Mouse (Mus musculus): ENCODE measurements around the gene Elmsan1. TPM values are rescaled to one million over a fixed set of nuclear protein-coding genes. Genes with fewer than 3 reads are reported as not detected.

Gene Elmsan1
- polyA plus RNA-seq, 1 experiment from 2014 or later, result 9.8 TPM

DNA sequence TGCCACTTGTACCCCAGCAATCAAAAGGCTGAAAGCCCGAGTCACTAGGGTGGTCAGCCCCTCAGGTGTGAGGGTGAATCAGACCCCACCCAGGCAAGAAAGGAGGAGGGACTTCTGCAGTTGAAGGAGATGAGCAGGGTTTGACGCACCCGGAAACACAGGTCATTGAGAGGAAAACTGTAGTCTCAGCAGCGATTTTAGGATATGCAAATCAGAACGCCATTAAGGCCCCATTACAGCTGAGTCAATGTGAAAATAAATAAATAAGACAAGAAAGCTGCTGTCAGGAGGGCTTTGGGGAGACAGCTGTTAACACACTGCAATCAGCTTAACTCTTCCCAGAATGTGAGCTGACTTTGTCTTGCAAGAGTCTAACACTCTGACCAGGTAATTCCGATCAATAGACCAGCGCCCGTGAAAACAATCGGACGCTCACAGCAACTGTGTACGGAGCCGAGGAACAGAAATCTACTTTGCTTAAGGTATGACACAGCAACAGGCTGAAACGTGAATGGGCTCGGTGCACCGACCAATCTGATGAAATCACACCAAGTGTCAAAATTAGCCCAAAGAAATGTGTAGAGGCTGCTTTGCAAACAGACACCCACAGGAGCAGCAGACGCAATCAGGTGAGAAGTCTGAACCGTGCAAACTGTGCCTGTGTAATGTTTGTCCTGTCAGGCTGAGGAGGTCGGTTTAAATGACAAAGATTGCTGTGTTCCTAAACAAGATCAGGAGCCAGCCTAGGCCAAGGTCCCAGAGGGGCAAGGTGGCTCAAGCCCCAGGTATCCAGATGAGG is 16.8 kb downstream of the Elmsan1 start:
- ATAC-seq (ENCODE audit: low read depth), result no peak
- peaks cover 12% of the 10 kb centered on the region for H3K4me1 ChIP-seq (ENCODE audit: control insufficient read depth, insufficient read depth, low read length)

DNA sequence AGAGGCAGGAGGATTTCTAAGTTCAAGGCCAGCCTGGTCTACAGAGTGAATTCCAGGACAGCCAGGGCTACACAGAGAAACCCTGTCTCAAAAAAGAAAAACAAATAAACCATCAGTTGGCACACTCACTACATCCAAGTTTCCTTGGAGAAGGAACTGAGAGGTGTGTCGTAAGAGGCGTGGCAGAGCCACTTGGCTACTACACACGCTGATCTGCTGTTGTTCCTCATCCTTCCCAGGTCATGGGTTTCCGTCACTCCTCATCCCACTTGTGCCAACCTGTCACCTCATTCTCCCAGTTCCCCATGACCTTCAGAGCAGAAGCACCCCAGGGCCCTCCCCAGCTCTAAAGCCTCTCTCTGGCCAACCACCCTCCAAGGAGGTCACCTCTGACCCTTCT is 17.5 kb downstream of the Elmsan1 start:
- 96% methylated on average over 4 of the region's 4 CpGs for WGBS

More for the DNA sequence above, 16.8 kb downstream of the Elmsan1 start:
- H3K27me3 ChIP-seq (replicated peaks; ENCODE audit: control insufficient read depth, insufficient read depth, low read length), result no peaks in the 10 kb centered on the region
- no peak overlapping the region; the same call in 1 of the 2 replicates for H3K4me2 ChIP-seq (ENCODE audit: low read depth, low read length)
- H3K36me3 ChIP-seq (ENCODE audit: control insufficient read depth, insufficient read depth, low read length), result no peaks in the 10 kb centered on the region
- no peak overlapping the region for H3K4me3 ChIP-seq (ENCODE audit: low read depth, low read length)
- WGBS, result 74% methylated on average over 18 of the region's 18 CpGs
- H3K27ac ChIP-seq (replicated peaks; ENCODE audit: low read depth, low read length), result no peak overlapping the region
- no peaks in the 10 kb centered on the region for H3K9me3 ChIP-seq (ENCODE audit: control insufficient read depth, low read length)
- DNase-seq (ENCODE audit: low spot score), result no peak
- no peak overlapping the region for H3K9ac ChIP-seq (ENCODE audit: low read depth, low read length)

DNA sequence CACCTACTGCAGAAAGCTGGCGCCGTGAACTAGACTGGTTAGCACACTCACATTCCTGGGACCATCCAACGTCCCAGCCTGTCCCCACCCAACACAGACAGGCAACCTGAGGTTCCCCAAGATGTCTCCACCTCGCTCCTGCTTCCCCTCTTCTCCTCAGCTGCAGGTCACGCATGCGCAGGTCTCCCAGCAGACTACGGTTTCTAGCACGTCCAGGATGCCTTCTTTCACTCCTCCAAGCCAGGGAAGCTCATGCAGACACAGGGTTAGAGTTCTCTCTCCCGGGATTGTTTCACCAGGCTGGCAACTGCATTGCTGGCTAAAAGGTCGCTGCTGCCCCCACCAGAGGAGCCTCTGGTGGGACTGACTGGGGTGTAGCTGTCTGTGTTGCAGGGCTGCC is 19.8 kb downstream of the Elmsan1 start:
- Histone ChIP-seq H3K4me2 (ENCODE audit: low read depth, low read length) (no peak overlapping the region), H3K27me3 (replicated peaks; ENCODE audit: control insufficient read depth, insufficient read depth, low read length) (no peaks in the 10 kb centered on the region), H3K36me3 (ENCODE audit: control insufficient read depth, insufficient read depth, low read length) (no peaks in the 10 kb centered on the region), H3K9me3 (ENCODE audit: control insufficient read depth, low read length) (no peaks in the 10 kb centered on the region), H3K27ac (replicated peaks; ENCODE audit: low read depth, low read length) (no peak overlapping the region), H3K4me3 (ENCODE audit: low read depth, low read length) (no peak overlapping the region), H3K9ac (ENCODE audit: low read depth, low read length) (no peak overlapping the region), H3K4me1 (ENCODE audit: control insufficient read depth, insufficient read depth, low read length) (peaks cover 25% of the 10 kb centered on the region)
- DNase-seq (ENCODE audit: low spot score) (no peak), ATAC-seq (ENCODE audit: low read depth) (no peak)
- 72% methylated on average over 9 of the region's 10 CpGs for WGBS

More for the DNA sequence above, 17.5 kb downstream of the Elmsan1 start:
- Histone ChIP-seq H3K4me1 (ENCODE audit: control insufficient read depth, insufficient read depth, low read length) (peaks cover 12% of the 10 kb centered on the region; the same call in 1 of the 2 replicates), H3K9me3 (ENCODE audit: control insufficient read depth, low read length) (no peaks in the 10 kb centered on the region), H3K36me3 (ENCODE audit: control insufficient read depth, insufficient read depth, low read length) (no peaks in the 10 kb centered on the region), H3K4me3 (ENCODE audit: low read depth, low read length) (no peak overlapping the region), H3K27ac (replicated peaks; ENCODE audit: low read depth, low read length) (no peak overlapping the region), H3K9ac (ENCODE audit: low read depth, low read length) (no peak overlapping the region), H3K27me3 (replicated peaks; ENCODE audit: control insufficient read depth, insufficient read depth, low read length) (no peaks in the 10 kb centered on the region), H3K4me2 (ENCODE audit: low read depth, low read length) (no peak overlapping the region)
- ATAC-seq (ENCODE audit: low read depth) (no peak), DNase-seq (ENCODE audit: low spot score) (no peak)

DNA sequence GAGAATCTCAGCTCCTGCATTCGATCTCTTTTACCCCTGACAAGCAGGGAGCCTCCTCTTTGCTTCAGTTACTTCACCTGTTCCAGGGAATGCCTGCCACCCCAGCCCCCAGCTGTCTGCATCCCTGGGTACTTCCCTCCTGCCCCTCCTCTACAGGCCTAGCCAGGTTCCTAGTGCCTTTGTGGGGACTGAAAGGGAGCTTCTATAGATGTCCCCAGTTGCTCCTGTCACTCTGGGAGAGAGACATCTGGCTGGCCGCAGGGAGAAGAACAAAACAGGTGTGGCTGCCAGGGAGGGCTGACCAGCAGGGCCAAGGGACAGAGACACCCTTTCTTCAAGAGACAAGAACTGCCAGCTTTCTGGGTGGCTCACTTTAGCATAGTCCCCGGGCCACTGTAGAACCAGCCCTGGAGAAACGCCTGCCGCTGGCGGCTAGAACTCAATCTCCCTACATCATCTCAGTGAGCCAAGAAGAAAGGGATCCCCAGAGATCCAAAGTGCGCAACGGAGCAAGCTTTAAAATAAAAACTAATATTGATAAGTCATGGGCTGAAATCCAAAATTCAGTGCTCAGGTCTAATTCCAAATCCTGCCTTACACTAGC is 20.5 kb downstream of the Elmsan1 start:
- DNase-seq (ENCODE audit: low spot score) (peak; percentile 81), ATAC-seq (ENCODE audit: low read depth) (peak; percentile 10; the same call in 1 of the 2 replicates)
- no peaks in the 10 kb centered on the region for H3K36me3 ChIP-seq (ENCODE audit: control insufficient read depth, insufficient read depth, low read length)
- H3K9ac ChIP-seq (ENCODE audit: low read depth, low read length), result no peak overlapping the region
- no peak overlapping the region for H3K4me2 ChIP-seq (ENCODE audit: low read depth, low read length)
- no peak overlapping the region for H3K27ac ChIP-seq (replicated peaks; ENCODE audit: low read depth, low read length)
- no peak overlapping the region for H3K4me3 ChIP-seq (ENCODE audit: low read depth, low read length)
- WGBS, result 60% methylated on average over 8 of the region's 8 CpGs
- H3K9me3 ChIP-seq (ENCODE audit: control insufficient read depth, low read length), result no peaks in the 10 kb centered on the region
- H3K27me3 ChIP-seq (replicated peaks; ENCODE audit: control insufficient read depth, insufficient read depth, low read length), result no peaks in the 10 kb centered on the region
- peaks cover 22% of the 10 kb centered on the region for H3K4me1 ChIP-seq (ENCODE audit: control insufficient read depth, insufficient read depth, low read length)

DNA sequence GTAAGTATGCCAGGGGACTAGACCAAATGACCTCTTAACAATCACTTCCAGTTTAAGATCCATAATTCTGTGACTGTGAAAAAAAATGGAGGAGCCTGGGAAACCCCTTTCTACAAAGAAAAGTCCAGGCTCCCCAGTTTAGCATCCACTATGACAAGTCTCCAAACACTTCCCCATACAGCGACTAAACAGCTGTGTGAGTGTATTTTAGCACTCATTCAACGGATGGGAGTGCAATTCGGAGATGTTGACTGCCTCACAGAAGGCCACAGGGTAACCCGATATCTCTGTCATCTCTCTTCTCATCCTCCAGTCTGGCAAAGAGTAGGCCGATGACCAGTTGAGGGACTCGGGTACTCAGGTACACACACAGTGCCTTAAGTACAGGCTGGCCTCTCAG is 23.5 kb downstream of the Elmsan1 start:
- DNase-seq (ENCODE audit: low spot score) (no peak), ATAC-seq (ENCODE audit: low read depth) (no peak)
- H3K9ac ChIP-seq (ENCODE audit: low read depth, low read length), result no peak overlapping the region
- no peaks in the 10 kb centered on the region for H3K36me3 ChIP-seq (ENCODE audit: control insufficient read depth, insufficient read depth, low read length)
- no peaks in the 10 kb centered on the region for H3K27me3 ChIP-seq (replicated peaks; ENCODE audit: control insufficient read depth, insufficient read depth, low read length)
- H3K4me2 ChIP-seq (ENCODE audit: low read depth, low read length), result no peak overlapping the region
- peaks cover 41% of the 10 kb centered on the region for H3K4me1 ChIP-seq (ENCODE audit: control insufficient read depth, insufficient read depth, low read length)
- H3K4me3 ChIP-seq (ENCODE audit: low read depth, low read length), result no peak overlapping the region
- H3K9me3 ChIP-seq (ENCODE audit: control insufficient read depth, low read length), result no peaks in the 10 kb centered on the region
- WGBS, result 32% methylated on average over 6 of the region's 6 CpGs
- no peak overlapping the region for H3K27ac ChIP-seq (replicated peaks; ENCODE audit: low read depth, low read length)

DNA sequence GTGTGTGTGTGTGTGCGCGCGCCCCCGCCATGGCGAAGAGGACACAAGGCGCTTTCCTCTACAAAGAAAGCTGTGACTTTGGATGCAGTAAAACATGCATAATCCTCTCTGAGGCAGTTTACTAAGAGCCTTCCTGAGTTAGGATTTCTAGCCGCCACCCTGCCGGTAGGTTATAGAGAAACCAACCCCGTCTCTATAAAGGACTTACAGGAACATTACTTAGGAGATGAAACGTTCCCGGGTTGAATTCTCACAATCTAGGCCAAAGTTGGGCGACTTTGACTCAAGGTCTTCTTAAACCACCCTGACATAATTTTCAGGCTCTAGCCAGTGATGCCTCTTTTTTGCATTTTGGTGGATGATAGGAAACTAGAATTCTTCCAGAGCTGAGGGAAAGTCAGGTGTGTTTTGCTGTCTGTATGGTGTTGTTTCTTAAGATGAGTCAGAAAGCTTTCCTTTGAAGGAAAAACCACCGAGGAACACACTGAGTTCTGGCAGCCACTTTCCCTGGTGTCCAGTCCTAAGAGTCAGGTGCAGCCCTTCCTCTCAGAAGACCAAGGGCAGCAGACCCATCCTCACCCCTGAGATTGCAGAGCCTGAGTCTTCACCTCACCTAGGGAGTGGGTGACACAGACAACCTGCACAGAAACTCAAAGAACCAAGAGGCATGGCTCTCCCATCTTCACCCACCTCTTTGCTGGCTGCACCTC is 24.1 kb downstream of the Elmsan1 start:
- Histone ChIP-seq H3K4me1 (ENCODE audit: control insufficient read depth, insufficient read depth, low read length) (peaks cover 47% of the 10 kb centered on the region), H3K36me3 (ENCODE audit: control insufficient read depth, insufficient read depth, low read length) (no peaks in the 10 kb centered on the region), H3K27me3 (replicated peaks; ENCODE audit: control insufficient read depth, insufficient read depth, low read length) (no peaks in the 10 kb centered on the region), H3K9me3 (ENCODE audit: control insufficient read depth, low read length) (no peaks in the 10 kb centered on the region), H3K9ac (ENCODE audit: low read depth, low read length) (peak overlapping the region; percentile 92), H3K4me3 (ENCODE audit: low read depth, low read length) (peak overlapping the region; percentile 79), H3K27ac (replicated peaks; ENCODE audit: low read depth, low read length) (peak overlapping the region; percentile 98), H3K4me2 (ENCODE audit: low read depth, low read length) (peak overlapping the region; percentile 97)
- DNase-seq (ENCODE audit: low spot score) (no peak), ATAC-seq (ENCODE audit: low read depth) (no peak)
- 4% methylated on average over 13 of the region's 13 CpGs for WGBS

DNA sequence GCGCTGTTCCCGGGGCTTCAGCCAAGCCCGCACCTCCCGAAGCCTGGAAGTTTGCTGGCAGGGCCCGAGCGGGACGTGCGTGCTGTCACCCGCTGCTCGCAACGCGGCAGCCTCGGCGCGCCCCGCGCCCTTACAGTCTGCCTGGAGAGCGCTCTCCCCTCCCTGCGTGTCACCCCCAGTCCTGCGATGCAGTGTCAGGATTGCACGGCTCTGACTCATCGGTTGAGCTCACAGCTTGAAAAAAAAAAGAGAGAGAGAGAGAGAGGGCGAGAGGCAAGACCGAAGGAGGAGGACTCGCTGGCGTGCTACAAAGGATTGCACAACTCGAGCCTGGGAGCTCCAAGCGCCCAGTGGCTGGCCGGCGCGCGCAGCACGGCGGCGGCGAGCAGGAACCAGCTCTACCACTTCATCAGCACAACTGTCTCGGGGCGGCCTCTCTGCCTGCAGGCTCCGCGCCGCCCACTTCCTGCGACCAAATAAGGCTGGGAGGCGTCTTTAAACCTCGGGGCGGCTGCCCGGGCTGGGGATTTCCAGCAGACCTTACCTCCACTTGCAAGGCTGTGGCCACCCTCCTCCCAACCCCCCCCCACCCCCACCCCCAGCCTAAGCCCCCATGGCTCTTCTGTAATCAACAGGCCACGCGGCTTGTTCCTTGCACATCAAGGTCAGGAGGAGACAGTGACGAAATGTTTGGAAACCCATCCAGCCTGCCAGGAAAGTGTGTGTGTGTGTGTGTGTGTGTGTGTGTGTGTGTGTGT is 24.9 kb downstream of the Elmsan1 start:
- Histone ChIP-seq H3K4me2 (ENCODE audit: low read depth, low read length) (peak overlapping the region; percentile 97), H3K36me3 (ENCODE audit: control insufficient read depth, insufficient read depth, low read length) (no peaks in the 10 kb centered on the region), H3K27me3 (replicated peaks; ENCODE audit: control insufficient read depth, insufficient read depth, low read length) (no peaks in the 10 kb centered on the region), H3K27ac (replicated peaks; ENCODE audit: low read depth, low read length) (peak overlapping the region; percentile 98), H3K9ac (ENCODE audit: low read depth, low read length) (peak overlapping the region; percentile 92), H3K9me3 (ENCODE audit: control insufficient read depth, low read length) (no peaks in the 10 kb centered on the region), H3K4me1 (ENCODE audit: control insufficient read depth, insufficient read depth, low read length) (peaks cover 54% of the 10 kb centered on the region), H3K4me3 (ENCODE audit: low read depth, low read length) (peak overlapping the region; percentile 79)
- ATAC-seq (ENCODE audit: low read depth), result peak; percentile 91
- under 1% methylated on average over 27 of the region's 49 CpGs for WGBS
- DNase-seq (ENCODE audit: low spot score), result peak; percentile 97
